Mouse (Mus musculus) embryonic fibroblast, embryonic 13.5 days (primary cell): ENCODE data around the gene Zfp64.

Experiments
- CTCF ChIP-seq: IDR thresholded peaks from 2 replicates; pipeline ENCODE4 v1.5.1; 2011; ENCODE audit warnings: mild to moderate bottlenecking, control low read depth, low read length, moderate library complexity, borderline replicate concordance; ENCODE audit not compliant: insufficient read depth
- POLR2A ChIP-seq: IDR thresholded peaks from 2 replicates; pipeline ENCODE4 v1.6.1; 2011; ENCODE audit warnings: low read depth, mild to moderate bottlenecking, control low read depth, low read length, moderate library complexity

DNA sequence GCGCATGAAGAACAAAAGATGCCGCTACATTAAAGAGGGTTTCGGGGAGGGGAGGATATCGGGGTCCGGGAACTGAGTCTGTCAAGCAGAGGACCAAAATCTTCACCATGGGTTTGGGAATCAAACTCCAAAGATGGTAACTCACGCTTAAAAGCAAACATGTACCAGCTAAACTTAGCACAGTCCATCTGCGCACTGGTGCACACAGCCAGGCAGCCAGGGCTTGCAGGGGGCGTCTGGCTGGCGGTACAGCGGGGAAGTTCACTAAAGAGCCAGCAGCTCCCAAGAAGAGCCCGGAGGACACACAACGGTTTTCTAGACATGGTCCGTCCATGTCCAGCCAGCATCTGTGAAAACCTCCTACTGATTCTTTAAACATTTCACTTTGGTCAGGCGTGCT, 23.7 kb downstream of the Zfp64 start:
- TF ChIP-seq POLR2A (no peak), CTCF (no peak)
